Mouse (Mus musculus): ENCODE data around the gene Map3k1.
"Not testable (repeated sequence)": the region's sequence is repeated elsewhere in the genome, so short reads cannot be mapped to it uniquely, and the experiment has no call there.

DNA sequence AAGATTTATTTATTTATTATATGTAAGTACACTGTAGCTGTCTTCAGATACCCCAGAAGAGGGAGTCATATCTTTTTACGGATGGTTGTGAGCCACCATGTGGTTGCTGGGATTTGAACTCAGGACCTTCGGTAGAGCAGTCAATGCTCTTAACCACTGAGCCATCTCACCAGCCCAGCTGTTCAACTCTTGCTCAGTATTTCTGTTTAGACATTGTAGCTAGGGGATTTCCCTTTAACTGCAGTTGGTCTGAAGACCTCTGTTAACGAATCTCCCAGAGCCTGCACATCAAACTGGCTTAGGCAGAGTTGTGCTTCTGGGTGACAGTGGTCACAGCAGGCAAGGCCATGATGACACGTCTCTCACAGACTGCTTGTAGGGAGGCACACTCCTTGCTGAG lies 104.8 kb downstream of the Map3k1 start:
- TF ChIP-seq CTCF, EP300 (IDR thresholded peaks at IDR 0.05; ENCODE audit: low read depth): not testable (repeated sequence)

All from liver, embryonic 14.5 days (tissue).